Mouse (Mus musculus): Measurements from ENCODE around the gene Ece1.

Gene Ece1

DNA sequence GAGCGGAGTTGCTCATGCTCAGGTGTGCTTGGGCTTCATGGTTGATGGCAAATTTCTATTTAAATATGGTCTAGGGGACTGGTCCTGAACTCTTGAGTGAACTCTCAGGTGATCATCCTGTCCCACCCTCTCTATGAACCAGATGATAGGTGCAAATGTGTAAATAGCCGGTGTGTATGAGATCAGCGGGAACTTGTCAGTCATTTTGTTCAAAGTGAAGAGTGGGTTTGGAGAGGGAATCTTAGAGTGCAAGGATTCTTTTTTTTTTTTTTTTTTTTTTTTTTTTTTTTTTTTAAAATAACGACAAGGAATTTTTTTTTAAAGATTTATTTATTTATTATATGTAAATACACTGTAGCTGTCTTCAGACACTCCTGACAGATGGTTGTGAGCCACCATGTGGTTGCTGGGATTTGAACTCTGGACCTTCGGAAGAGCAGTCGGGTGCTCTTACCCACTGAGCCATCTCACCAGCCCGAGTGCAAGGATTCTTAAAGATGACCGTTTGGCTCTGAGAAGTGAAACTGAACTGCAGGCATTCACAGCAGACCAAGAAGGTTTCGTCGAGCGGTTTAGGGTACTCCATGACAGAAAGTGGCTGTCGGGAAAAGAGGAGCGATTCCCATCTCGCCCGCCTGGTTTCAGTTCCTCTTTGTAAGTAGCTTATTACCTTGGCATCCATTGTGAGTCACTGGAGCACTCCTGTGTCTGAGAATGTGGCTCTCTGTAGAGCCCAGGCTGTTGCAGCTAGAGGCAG lies 151.9 kb downstream of the Ece1 start:
- in situ Hi-C loops (cut with MboI, MseI): no loop called here

Data from T-helper 2 cell (primary cell).